Mouse (Mus musculus) heart, embryonic 11.5 days (tissue): Measurements from ENCODE around the gene Rnase13. TPM values are rescaled to one million over a fixed set of nuclear protein-coding genes. Genes with fewer than 3 reads are reported as not detected.

ENCODE experiments used
- ATAC-seq: fragments of 200-750 bp; cut with Nextera tagmentation; replicated peaks from 2 replicates; pipeline ENCODE4 v1.8.0; 2017; ENCODE audit warnings: moderate library complexity; ENCODE audit not compliant: insufficient number of reproducible peaks, low FRiP score, low TSS enrichment
- H3K27ac ChIP-seq: fragments of 300-500 bp; sonication (generic); 2 replicates; pipeline ENCODE4 v1.5.1; 2014; ENCODE audit warnings: mild to moderate bottlenecking, low read depth, low read length
- H3K27me3 ChIP-seq: fragments of 300-500 bp; sonication (generic); 2 replicates; pipeline ENCODE4 v1.6.1; 2014; ENCODE audit warnings: mild to moderate bottlenecking, low read length, mixed read lengths; ENCODE audit not compliant: control insufficient read depth, insufficient read depth
- H3K36me3 ChIP-seq: fragments of 300-500 bp; sonication (generic); 2 replicates; pipeline ENCODE4 v1.6.1; 2014; ENCODE audit warnings: mild to moderate bottlenecking, low read length, moderate library complexity, mixed read lengths; ENCODE audit not compliant: control insufficient read depth, insufficient read depth
- H3K4me1 ChIP-seq: fragments of 300-500 bp; sonication (generic); 2 replicates; pipeline ENCODE4 v1.6.1; 2014; ENCODE audit warnings: low read length; ENCODE audit not compliant: control insufficient read depth, insufficient read depth
- H3K4me2 ChIP-seq: fragments of 300-500 bp; sonication (generic); 2 replicates; pipeline ENCODE4 v1.6.1; 2014; ENCODE audit warnings: mild to moderate bottlenecking, moderate library complexity
- H3K4me3 ChIP-seq: fragments of 300-500 bp; sonication (generic); 2 replicates; pipeline ENCODE4 v1.5.1; 2014; ENCODE audit warnings: low read depth, low read length
- H3K9ac ChIP-seq: fragments of 300-500 bp; sonication (generic); 2 replicates; pipeline ENCODE4 v1.6.1; 2014; ENCODE audit warnings: mild to moderate bottlenecking, low read depth, low read length, moderate library complexity
- H3K9me3 ChIP-seq: fragments of 300-500 bp; sonication (generic); replicated peaks from 2 replicates; pipeline ENCODE4 v1.6.1; 2016; ENCODE audit warnings: low read length; ENCODE audit not compliant: control insufficient read depth
- WGBS: fragments of 180-500 bp; shearing (Covaris S2); extraction: QIAGEN DNeasy Blood & Tissue Kit; methylation state at CpG from one replicate; pipeline ENCODE4 v1.1.7; 2014; ENCODE audit not compliant: insufficient replicate concordance; 5-methylcytosine and 5-hydroxymethylcytosine counted together
- polyA plus RNA-seq: library from polyadenylated mRNA; unstranded; fragments of >200 nt; fragmentation: Nextera tagmentation; extraction: Ambion mirVana; gene quantifications from 2 replicates; pipeline ENCODE4 v1.2.1, GENCODE M21; 2014

Rnase13 gene
- polyA plus RNA-seq, 1 experiment from 2014 or later = not detected

- Histone ChIP-seq H3K4me2 (no peak overlapping the region), H3K9me3 (no peaks in the 10 kb centered on the region), H3K4me3 (no peak overlapping the region), H3K9ac (no peak overlapping the region), H3K27me3 (0 out of 2 replicates have a peak, but pooled peaks cover 2% of the 10 kb centered on the region), H3K27ac (no peak overlapping the region), H3K4me1 (peaks cover 17% of the 10 kb centered on the region), H3K36me3 (no peaks in the 10 kb centered on the region)
- WGBS = 77% methylated on average over 4 of the region's 4 CpGs
- no peak for ATAC-seq
Observed at GRCm38 (mm10) chr14:51918966-51919365, 3.6 kb downstream of the Rnase13 start.

- H3K9me3 ChIP-seq = no peaks in the 10 kb centered on the region
- H3K9ac ChIP-seq = no peak within 1 kb of the TSS
- 0 out of 2 replicates have a peak, but pooled peaks cover 2% of the 10 kb centered on the region for H3K27me3 ChIP-seq
- no peak within 1 kb of the TSS for H3K4me2 ChIP-seq
- 85% methylated on average over 4 of the region's 4 CpGs for WGBS
- H3K4me3 ChIP-seq = no peak within 1 kb of the TSS
- no peak for ATAC-seq
- H3K27ac ChIP-seq = no peak within 1 kb of the TSS
- no peaks in the 10 kb centered on the region for H3K36me3 ChIP-seq
- peaks cover 17% of the 10 kb centered on the region for H3K4me1 ChIP-seq
Observed at GRCm38 (mm10) chr14:51918125-51918524, 4.4 kb downstream of the Rnase13 start, which contains the start of gene Tppp2. Gene Tppp2 (plus strand): TSS chr14:51918425.

- WGBS = 80% methylated on average over 4 of the region's 4 CpGs
- H3K4me2 ChIP-seq = no peak overlapping the region
- H3K9me3 ChIP-seq = no peaks in the 10 kb centered on the region
- H3K27ac ChIP-seq = no peak overlapping the region
- H3K36me3 ChIP-seq = no peaks in the 10 kb centered on the region
- peaks cover 16% of the 10 kb centered on the region for H3K4me1 ChIP-seq
- H3K4me3 ChIP-seq = no peak overlapping the region
- H3K9ac ChIP-seq = no peak overlapping the region
- H3K27me3 ChIP-seq = no peaks in the 10 kb centered on the region
- no peak for ATAC-seq
Observed at GRCm38 (mm10) chr14:51916539-51916938, 6.0 kb downstream of the Rnase13 start.

- H3K9ac ChIP-seq = peak overlapping the region; percentile 82; the same call in 1 of the 2 replicates
- ATAC-seq = no peak
- peak overlapping the region; percentile 58 for H3K27ac ChIP-seq
- H3K4me2 ChIP-seq = no peak overlapping the region
- peaks cover 15% of the 10 kb centered on the region for H3K4me1 ChIP-seq
- H3K27me3 ChIP-seq = no peaks in the 10 kb centered on the region
- H3K4me3 ChIP-seq = no peak overlapping the region
- 0% methylated on average over 3 of the region's 3 CpGs for WGBS
- no peaks in the 10 kb centered on the region for H3K36me3 ChIP-seq
- no peaks in the 10 kb centered on the region for H3K9me3 ChIP-seq
Observed at GRCm38 (mm10) chr14:51915030-51915429, 7.5 kb downstream of the Rnase13 start.

- Histone ChIP-seq H3K27me3 (no peaks in the 10 kb centered on the region), H3K9ac (peak within 1 kb of the TSS; percentile 82), H3K4me3 (peak within 1 kb of the TSS; percentile 69), H3K9me3 (no peaks in the 10 kb centered on the region), H3K27ac (peak within 1 kb of the TSS; percentile 58), H3K4me2 (peak within 1 kb of the TSS; percentile 98), H3K4me1 (peaks cover 15% of the 10 kb centered on the region), H3K36me3 (0 out of 2 replicates have a peak, but pooled peaks cover 2% of the 10 kb centered on the region)
- WGBS = 4% methylated on average over 22 of the region's 23 CpGs
- ATAC-seq = peak; percentile 46
Observed at GRCm38 (mm10) chr14:51913960-51914762, 8.4 kb downstream of the Rnase13 start, which contains the start of gene Ndrg2. Gene Ndrg2 (minus strand): TSS chr14:51914158.

- no peaks in the 10 kb centered on the region for H3K27me3 ChIP-seq
- H3K4me2 ChIP-seq = peak overlapping the region; percentile 98
- H3K4me1 ChIP-seq = peaks cover 15% of the 10 kb centered on the region
- peak overlapping the region; percentile 69 for H3K4me3 ChIP-seq
- WGBS = under 1% methylated on average over 56 of the region's 58 CpGs
- H3K9ac ChIP-seq = peak overlapping the region; percentile 82
- ATAC-seq = peak; percentile 79
- peaks cover 4% of the 10 kb centered on the region; the same call in 1 of the 2 replicates for H3K36me3 ChIP-seq
- H3K9me3 ChIP-seq = no peaks in the 10 kb centered on the region
- H3K27ac ChIP-seq = peak overlapping the region; percentile 58
Observed at GRCm38 (mm10) chr14:51913062-51913959, 9.3 kb downstream of the Rnase13 start.

GRCm38 (mm10) chr14:51912391-51913061, 10.0 kb downstream of the Rnase13 start:
- Histone ChIP-seq H3K4me2 (peak overlapping the region; percentile 98), H3K4me1 (peaks cover 16% of the 10 kb centered on the region), H3K27me3 (no peaks in the 10 kb centered on the region), H3K36me3 (peaks cover 5% of the 10 kb centered on the region; the same call in 1 of the 2 replicates), H3K4me3 (peak overlapping the region; percentile 69), H3K27ac (peak overlapping the region; percentile 58), H3K9ac (peak overlapping the region; percentile 82), H3K9me3 (no peaks in the 10 kb centered on the region)
- no peak for ATAC-seq
- 8% methylated on average over 14 of the region's 14 CpGs for WGBS

- Histone ChIP-seq H3K4me2 (peak overlapping the region; percentile 98; the same call in 1 of the 2 replicates), H3K27ac (no peak overlapping the region)
Observed at GRCm38 (mm10) chr14:51911301-51911700, 11.3 kb downstream of the Rnase13 start.

More at GRCm38 (mm10) chr14:51911301-51911700, 11.3 kb downstream of the Rnase13 start:
- Histone ChIP-seq H3K4me3 (no peak overlapping the region), H3K36me3 (peaks cover 5% of the 10 kb centered on the region; the same call in 1 of the 2 replicates), H3K4me1 (peaks cover 26% of the 10 kb centered on the region), H3K9ac (no peak overlapping the region), H3K9me3 (no peaks in the 10 kb centered on the region), H3K27me3 (no peaks in the 10 kb centered on the region)
- ATAC-seq = no peak
- WGBS = 81% methylated on average over 10 of the region's 10 CpGs
